Mouse (Mus musculus): ENCODE measurements around the gene Cd79a. TPM values are rescaled to one million over a fixed set of nuclear protein-coding genes. Genes with fewer than 3 reads are reported as not detected.

Cd79a gene
- polyA plus RNA-seq (2012; rRNA removed) (0.84 and 1.4 TPM in 2 replicates), polyA plus RNA-seq (2014; fragmentation: Nextera tagmentation; extraction: Ambion mirVana) (0.26 and 0.37 TPM in 2 replicates)

DNA sequence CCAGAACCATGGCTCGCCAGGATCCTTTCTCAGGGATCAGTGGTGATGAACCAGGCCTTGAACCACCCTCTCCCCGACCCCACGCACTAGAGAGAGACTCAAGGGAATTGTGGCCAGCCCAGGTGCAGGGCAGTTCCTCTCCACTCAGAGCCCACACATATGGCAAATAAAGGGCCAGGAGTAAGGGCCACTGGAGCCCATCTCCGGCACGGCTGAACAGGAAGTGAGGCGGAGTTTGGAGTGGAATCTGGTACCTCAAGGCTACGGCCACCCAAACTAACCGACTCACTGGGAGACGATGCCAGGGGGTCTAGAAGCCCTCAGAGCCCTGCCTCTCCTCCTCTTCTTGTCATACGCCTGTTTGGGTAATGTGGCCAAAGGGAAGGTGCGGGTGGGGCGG is at the start of gene Cd79a:
Gene Cd79a (plus strand): TSS at position 158 of the 400 bp plus-strand sequence.
- no peak within 1 kb of the TSS for H3K27ac ChIP-seq (replicated peaks; ENCODE audit: low read depth, low read length)
- H3K36me3 ChIP-seq (ENCODE audit: control insufficient read depth, insufficient read depth, low read length) = no peaks in the 10 kb centered on the region
- DNase-seq (ENCODE audit: low spot score) = no peak
- peaks cover 3% of the 10 kb centered on the region for H3K4me1 ChIP-seq (ENCODE audit: control insufficient read depth, insufficient read depth, low read length)
- no peaks in the 10 kb centered on the region for H3K27me3 ChIP-seq (ENCODE audit: control insufficient read depth, insufficient read depth, low read length)
- no peak within 1 kb of the TSS for H3K4me2 ChIP-seq (replicated peaks; ENCODE audit: low read depth, low read length, severe bottlenecking)
- 63% methylated on average over 12 of the region's 12 CpGs for WGBS
- TF ChIP-seq POLR2A (IDR thresholded peaks at IDR 0.05; ENCODE audit: borderline replicate concordance, extremely low read depth, insufficient read depth, insufficient read length) = no peak
- no peak within 1 kb of the TSS for H3K9ac ChIP-seq (ENCODE audit: low read depth, low read length, severe bottlenecking)
- no peak for ATAC-seq (ENCODE audit: low FRiP score, low read depth)
- H3K4me3 ChIP-seq (replicated peaks; ENCODE audit: low read length) = no peak within 1 kb of the TSS
- H3K9me3 ChIP-seq (ENCODE audit: control insufficient read depth, low read length) = no peaks in the 10 kb centered on the region

DNA sequence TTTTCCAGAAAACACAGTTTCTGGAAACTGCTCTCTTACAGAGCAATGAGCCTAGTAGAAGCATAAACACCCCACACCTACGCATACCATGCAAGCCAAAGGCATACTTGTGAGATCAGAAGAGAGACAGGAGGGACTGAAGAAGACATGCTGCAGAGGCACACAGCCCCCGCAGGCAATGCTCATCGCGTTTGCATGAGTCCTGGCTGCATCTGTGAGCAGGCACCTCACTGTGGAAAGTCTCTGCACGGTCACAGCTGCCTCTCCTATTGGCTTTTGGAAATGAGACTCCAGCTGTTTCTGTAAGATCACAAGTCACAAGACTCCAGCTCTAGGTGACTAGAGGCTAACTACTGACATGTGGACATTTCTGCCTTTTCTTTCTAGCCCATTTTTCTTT is 47.0 kb upstream of the Cd79a start:
- DNase-seq (ENCODE audit: low spot score) (peak; percentile 4), ATAC-seq (ENCODE audit: low FRiP score, low read depth) (no peak)
- 16% methylated on average over 5 of the region's 5 CpGs for WGBS
- no peak for TF ChIP-seq POLR2A (IDR thresholded peaks at IDR 0.05; ENCODE audit: borderline replicate concordance, extremely low read depth, insufficient read depth, insufficient read length)
- H3K27ac ChIP-seq (replicated peaks; ENCODE audit: low read depth, low read length) = no peak overlapping the region
- no peak overlapping the region for H3K4me2 ChIP-seq (replicated peaks; ENCODE audit: low read depth, low read length, severe bottlenecking)
- no peaks in the 10 kb centered on the region for H3K9me3 ChIP-seq (ENCODE audit: control insufficient read depth, low read length)
- H3K27me3 ChIP-seq (ENCODE audit: control insufficient read depth, insufficient read depth, low read length) = no peaks in the 10 kb centered on the region
- no peak overlapping the region for H3K9ac ChIP-seq (ENCODE audit: low read depth, low read length, severe bottlenecking)
- no peaks in the 10 kb centered on the region for H3K4me1 ChIP-seq (ENCODE audit: control insufficient read depth, insufficient read depth, low read length)
- H3K4me3 ChIP-seq (replicated peaks; ENCODE audit: low read length) = no peak overlapping the region
- H3K36me3 ChIP-seq (ENCODE audit: control insufficient read depth, insufficient read depth, low read length) = no peaks in the 10 kb centered on the region

DNA sequence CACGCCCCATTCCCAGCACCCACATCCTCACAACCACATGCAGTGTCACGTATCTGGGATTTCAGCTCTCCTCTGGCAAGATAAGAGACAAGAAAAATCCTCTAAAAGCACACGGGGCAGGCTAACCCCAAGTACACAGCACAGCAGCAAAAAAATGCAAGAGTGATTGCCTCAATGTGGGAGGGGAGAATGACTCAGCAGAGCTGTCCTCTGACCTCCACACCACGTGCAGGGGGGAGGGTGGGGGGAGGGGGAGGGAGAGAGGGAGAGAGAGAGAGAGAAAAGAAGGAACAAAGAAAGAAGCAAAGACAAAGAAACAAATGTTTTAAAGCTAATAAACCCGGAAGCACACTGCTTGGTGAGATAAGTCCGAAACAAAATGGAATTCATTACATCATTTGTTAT is 46.3 kb upstream of the Cd79a start:
- DNase-seq (ENCODE audit: low spot score) (no peak), ATAC-seq (ENCODE audit: low FRiP score, low read depth) (no peak)
- H3K27me3 ChIP-seq (ENCODE audit: control insufficient read depth, insufficient read depth, low read length) = no peaks in the 10 kb centered on the region
- H3K4me2 ChIP-seq (replicated peaks; ENCODE audit: low read depth, low read length, severe bottlenecking) = no peak overlapping the region
- H3K4me1 ChIP-seq (ENCODE audit: control insufficient read depth, insufficient read depth, low read length) = no peaks in the 10 kb centered on the region
- TF ChIP-seq POLR2A (IDR thresholded peaks at IDR 0.05; ENCODE audit: borderline replicate concordance, extremely low read depth, insufficient read depth, insufficient read length) = no peak
- H3K9me3 ChIP-seq (ENCODE audit: control insufficient read depth, low read length) = no peaks in the 10 kb centered on the region
- H3K9ac ChIP-seq (ENCODE audit: low read depth, low read length, severe bottlenecking) = no peak overlapping the region
- H3K4me3 ChIP-seq (replicated peaks; ENCODE audit: low read length) = no peak overlapping the region
- H3K27ac ChIP-seq (replicated peaks; ENCODE audit: low read depth, low read length) = no peak overlapping the region
- no peaks in the 10 kb centered on the region for H3K36me3 ChIP-seq (ENCODE audit: control insufficient read depth, insufficient read depth, low read length)
- WGBS = 36% methylated on average over 6 of the region's 6 CpGs

DNA sequence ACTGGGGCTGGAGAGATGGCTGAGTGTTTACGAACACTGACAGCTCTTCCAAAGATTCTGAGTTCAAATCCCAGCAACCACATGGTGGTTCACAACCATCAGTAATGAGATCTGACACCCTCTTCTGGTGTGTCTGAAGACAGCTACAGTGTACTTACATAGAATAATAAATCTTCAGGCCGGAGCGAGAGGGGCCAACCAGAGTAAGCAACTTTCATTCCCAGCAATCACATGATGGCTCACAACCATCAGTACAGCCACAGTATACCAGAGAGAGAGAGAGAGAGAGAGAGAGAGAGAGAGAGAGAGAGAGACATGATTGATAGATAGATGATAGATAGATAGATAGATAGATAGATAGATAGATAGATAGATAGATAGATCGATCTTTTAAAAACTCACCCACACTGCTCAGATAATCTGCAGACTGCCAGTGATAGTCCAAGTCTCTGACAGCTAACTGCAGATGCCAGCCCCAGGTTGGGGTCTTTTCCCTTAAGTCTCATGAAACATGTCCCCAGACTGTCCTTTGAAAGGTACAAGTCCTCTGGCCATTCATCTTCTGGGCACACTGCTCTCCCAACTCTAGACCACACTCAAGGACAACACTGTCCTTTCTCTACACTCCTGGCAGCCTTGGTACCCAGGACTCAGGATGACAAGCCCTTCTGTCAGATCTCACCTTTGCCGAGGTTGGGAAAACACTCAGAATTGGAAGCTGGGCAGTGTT is 45.4 kb upstream of the Cd79a start:
- H3K27me3 ChIP-seq (ENCODE audit: control insufficient read depth, insufficient read depth, low read length) = no peaks in the 10 kb centered on the region
- no peak overlapping the region for H3K4me2 ChIP-seq (replicated peaks; ENCODE audit: low read depth, low read length, severe bottlenecking)
- no peak for TF ChIP-seq POLR2A (IDR thresholded peaks at IDR 0.05; ENCODE audit: borderline replicate concordance, extremely low read depth, insufficient read depth, insufficient read length)
- no peak overlapping the region for H3K27ac ChIP-seq (replicated peaks; ENCODE audit: low read depth, low read length)
- ATAC-seq (ENCODE audit: low FRiP score, low read depth) = no peak
- no peak for DNase-seq (ENCODE audit: low spot score)
- H3K9ac ChIP-seq (ENCODE audit: low read depth, low read length, severe bottlenecking) = no peak overlapping the region
- no peaks in the 10 kb centered on the region for H3K4me1 ChIP-seq (ENCODE audit: control insufficient read depth, insufficient read depth, low read length)
- H3K9me3 ChIP-seq (ENCODE audit: control insufficient read depth, low read length) = no peaks in the 10 kb centered on the region
- H3K4me3 ChIP-seq (replicated peaks; ENCODE audit: low read length) = no peak overlapping the region
- no peaks in the 10 kb centered on the region for H3K36me3 ChIP-seq (ENCODE audit: control insufficient read depth, insufficient read depth, low read length)
- WGBS = 85% methylated on average over 5 of the region's 5 CpGs

DNA sequence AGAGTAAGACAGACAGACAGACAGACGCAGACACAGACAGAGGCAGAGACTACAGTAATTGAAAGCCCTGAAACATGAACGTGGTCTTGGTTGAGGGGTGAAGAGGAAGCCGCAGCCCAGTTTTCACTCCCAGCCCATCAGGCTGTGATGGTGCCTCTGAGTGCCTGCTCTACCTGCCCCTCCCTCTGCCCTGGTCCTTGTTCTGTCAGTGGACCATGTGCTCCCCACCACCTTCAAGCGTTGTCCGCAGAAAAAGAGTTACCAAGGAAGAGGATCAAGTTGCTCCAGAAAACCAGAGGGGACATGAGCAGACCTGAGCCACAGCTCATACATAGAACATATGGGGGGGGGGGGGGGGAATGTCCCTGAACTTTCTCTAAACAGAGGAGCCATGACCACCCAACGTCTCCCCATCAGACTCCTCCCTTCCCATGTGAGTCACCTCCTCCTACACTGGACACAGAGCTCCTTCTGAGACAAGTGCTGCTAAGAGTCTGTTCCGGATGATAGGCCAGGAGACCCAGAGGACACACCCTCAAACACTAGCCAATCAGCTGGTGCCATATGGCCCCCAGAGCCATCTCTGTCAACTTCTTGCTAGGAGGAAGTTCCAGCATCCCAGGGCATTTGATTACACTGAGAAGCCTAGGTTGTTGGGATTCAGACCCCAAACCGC is 44.5 kb upstream of the Cd79a start:
- Histone ChIP-seq H3K4me2 (replicated peaks; ENCODE audit: low read depth, low read length, severe bottlenecking) (no peak overlapping the region), H3K9ac (ENCODE audit: low read depth, low read length, severe bottlenecking) (no peak overlapping the region), H3K4me1 (ENCODE audit: control insufficient read depth, insufficient read depth, low read length) (no peaks in the 10 kb centered on the region), H3K4me3 (replicated peaks; ENCODE audit: low read length) (no peak overlapping the region), H3K9me3 (ENCODE audit: control insufficient read depth, low read length) (no peaks in the 10 kb centered on the region), H3K27me3 (ENCODE audit: control insufficient read depth, insufficient read depth, low read length) (no peaks in the 10 kb centered on the region), H3K36me3 (ENCODE audit: control insufficient read depth, insufficient read depth, low read length) (no peaks in the 10 kb centered on the region), H3K27ac (replicated peaks; ENCODE audit: low read depth, low read length) (no peak overlapping the region)
- ATAC-seq (ENCODE audit: low FRiP score, low read depth) = no peak
- 76% methylated on average over 7 of the region's 8 CpGs for WGBS
- no peak for TF ChIP-seq POLR2A (IDR thresholded peaks at IDR 0.05; ENCODE audit: borderline replicate concordance, extremely low read depth, insufficient read depth, insufficient read length)
- DNase-seq (ENCODE audit: low spot score) = no peak

Measured in limb, embryonic 14.5 days (tissue).